Mouse (Mus musculus): ENCODE data around the gene Gm16253. TPM values are rescaled to one million over a fixed set of nuclear protein-coding genes. Genes with fewer than 3 reads are reported as not detected.
A peak's percentile ranks its signal among the peaks of the same experiment; 100 is the strongest.
"Not testable (repeated sequence)": the region's sequence is repeated elsewhere in the genome, so short reads cannot be mapped to it uniquely, and the experiment has no call there.

Gene Gm16253
- polyA plus RNA-seq, 2 experiments = 0.19 to 0.37 TPM

GRCm38 (mm10) chr3:96602704-96603084, 25.9 kb downstream of the Gm16253 start:
- H3K36me3 ChIP-seq (ENCODE audit: control insufficient read depth, insufficient read depth, low read length) = peaks cover 9% of the 10 kb centered on the region
- H3K9me3 ChIP-seq (ENCODE audit: control insufficient read depth, low read length) = no peaks in the 10 kb centered on the region
- H3K4me3 ChIP-seq (replicated peaks; ENCODE audit: low read length) = peak overlapping the region; percentile 74
- peak overlapping the region; percentile 91 for H3K27ac ChIP-seq (replicated peaks; ENCODE audit: low read depth, low read length)
- no peak for TF ChIP-seq POLR2A (IDR thresholded peaks at IDR 0.05; ENCODE audit: borderline replicate concordance, extremely low read depth, insufficient read depth, insufficient read length)
- peak overlapping the region; percentile 86 for H3K9ac ChIP-seq (ENCODE audit: low read depth, low read length, severe bottlenecking)
- peak overlapping the region; percentile 63 for H3K4me2 ChIP-seq (replicated peaks; ENCODE audit: low read depth, low read length, severe bottlenecking)
- DNase-seq (ENCODE audit: low spot score) = no peak
- H3K4me1 ChIP-seq (ENCODE audit: control insufficient read depth, insufficient read depth, low read length) = peaks cover 36% of the 10 kb centered on the region
- 40% methylated on average over 5 of the region's 5 CpGs for WGBS
- H3K27me3 ChIP-seq (ENCODE audit: control insufficient read depth, insufficient read depth, low read length) = no peaks in the 10 kb centered on the region
- ATAC-seq (ENCODE audit: low FRiP score, low read depth) = no peak

- no peaks in the 10 kb centered on the region for H3K27me3 ChIP-seq (ENCODE audit: control insufficient read depth, insufficient read depth, low read length)
- DNase-seq (ENCODE audit: low spot score) (peak; percentile 57), ATAC-seq (ENCODE audit: low FRiP score, low read depth) (no peak)
- peaks cover 13% of the 10 kb centered on the region for H3K36me3 ChIP-seq (ENCODE audit: control insufficient read depth, insufficient read depth, low read length)
- peaks cover 36% of the 10 kb centered on the region for H3K4me1 ChIP-seq (ENCODE audit: control insufficient read depth, insufficient read depth, low read length)
- H3K9ac ChIP-seq (ENCODE audit: low read depth, low read length, severe bottlenecking) = peak overlapping the region; percentile 86; the same call in 1 of the 2 replicates
- WGBS = 45% methylated on average over 5 of the region's 5 CpGs
- no peaks in the 10 kb centered on the region for H3K9me3 ChIP-seq (ENCODE audit: control insufficient read depth, low read length)
- H3K27ac ChIP-seq (replicated peaks; ENCODE audit: low read depth, low read length) = peak overlapping the region; percentile 91; the same call in 1 of the 2 replicates
- no peak for TF ChIP-seq POLR2A (IDR thresholded peaks at IDR 0.05; ENCODE audit: borderline replicate concordance, extremely low read depth, insufficient read depth, insufficient read length)
- peak overlapping the region; percentile 74 for H3K4me3 ChIP-seq (replicated peaks; ENCODE audit: low read length)
- H3K4me2 ChIP-seq (replicated peaks; ENCODE audit: low read depth, low read length, severe bottlenecking) = peak overlapping the region; percentile 63
Observed at GRCm38 (mm10) chr3:96603311-96603710, 26.5 kb downstream of the Gm16253 start.

GRCm38 (mm10) chr3:96606007-96606406, 29.2 kb downstream of the Gm16253 start:
- H3K9ac ChIP-seq (ENCODE audit: low read depth, low read length, severe bottlenecking); DNase-seq (ENCODE audit: low spot score); H3K27ac ChIP-seq (replicated peaks; ENCODE audit: low read depth, low read length); ATAC-seq (ENCODE audit: low FRiP score, low read depth); H3K9me3 ChIP-seq (ENCODE audit: control insufficient read depth, low read length); H3K4me3 ChIP-seq (replicated peaks; ENCODE audit: low read length); H3K4me2 ChIP-seq (replicated peaks; ENCODE audit: low read depth, low read length, severe bottlenecking); H3K27me3 ChIP-seq (ENCODE audit: control insufficient read depth, insufficient read depth, low read length): not testable (repeated sequence)
- H3K4me1 ChIP-seq (ENCODE audit: control insufficient read depth, insufficient read depth, low read length) = peaks cover 27% of the 10 kb centered on the region
- 82% methylated on average over 3 of the region's 4 CpGs for WGBS
- peaks cover 17% of the 10 kb centered on the region for H3K36me3 ChIP-seq (ENCODE audit: control insufficient read depth, insufficient read depth, low read length)

- Histone ChIP-seq H3K36me3 (ENCODE audit: control insufficient read depth, insufficient read depth, low read length) (peaks cover 23% of the 10 kb centered on the region), H3K9me3 (ENCODE audit: control insufficient read depth, low read length) (no peaks in the 10 kb centered on the region), H3K9ac (ENCODE audit: low read depth, low read length, severe bottlenecking) (no peak overlapping the region), H3K4me1 (ENCODE audit: control insufficient read depth, insufficient read depth, low read length) (peaks cover 27% of the 10 kb centered on the region), H3K27me3 (ENCODE audit: control insufficient read depth, insufficient read depth, low read length) (no peaks in the 10 kb centered on the region), H3K27ac (replicated peaks; ENCODE audit: low read depth, low read length) (no peak overlapping the region), H3K4me2 (replicated peaks; ENCODE audit: low read depth, low read length, severe bottlenecking) (no peak overlapping the region), H3K4me3 (replicated peaks; ENCODE audit: low read length) (no peak overlapping the region)
- WGBS = 91% methylated on average over 4 of the region's 4 CpGs
- no peak for ATAC-seq (ENCODE audit: low FRiP score, low read depth)
- no peak for TF ChIP-seq POLR2A (IDR thresholded peaks at IDR 0.05; ENCODE audit: borderline replicate concordance, extremely low read depth, insufficient read depth, insufficient read length)
- DNase-seq (ENCODE audit: low spot score) = no peak
Observed at GRCm38 (mm10) chr3:96606618-96607017, 29.8 kb downstream of the Gm16253 start.

GRCm38 (mm10) chr3:96617941-96618340, 41.2 kb downstream of the Gm16253 start:
- no peak overlapping the region for H3K4me2 ChIP-seq (replicated peaks; ENCODE audit: low read depth, low read length, severe bottlenecking)
- no peak for DNase-seq (ENCODE audit: low spot score)
- no peak overlapping the region for H3K4me3 ChIP-seq (replicated peaks; ENCODE audit: low read length)
- no peak for ATAC-seq (ENCODE audit: low FRiP score, low read depth)
- H3K9me3 ChIP-seq (ENCODE audit: control insufficient read depth, low read length) = no peaks in the 10 kb centered on the region
- TF ChIP-seq POLR2A (IDR thresholded peaks at IDR 0.05; ENCODE audit: borderline replicate concordance, extremely low read depth, insufficient read depth, insufficient read length) = no peak
- H3K9ac ChIP-seq (ENCODE audit: low read depth, low read length, severe bottlenecking) = no peak overlapping the region
- no peaks in the 10 kb centered on the region for H3K4me1 ChIP-seq (ENCODE audit: control insufficient read depth, insufficient read depth, low read length)
- peaks cover 78% of the 10 kb centered on the region for H3K36me3 ChIP-seq (ENCODE audit: control insufficient read depth, insufficient read depth, low read length)
- no peaks in the 10 kb centered on the region for H3K27me3 ChIP-seq (ENCODE audit: control insufficient read depth, insufficient read depth, low read length)
- no peak overlapping the region for H3K27ac ChIP-seq (replicated peaks; ENCODE audit: low read depth, low read length)
- WGBS = 70% methylated on average over 3 of the region's 3 CpGs

- no peak overlapping the region for H3K27ac ChIP-seq (replicated peaks; ENCODE audit: low read depth, low read length)
- no peaks in the 10 kb centered on the region for H3K27me3 ChIP-seq (ENCODE audit: control insufficient read depth, insufficient read depth, low read length)
- no peak overlapping the region for H3K4me2 ChIP-seq (replicated peaks; ENCODE audit: low read depth, low read length, severe bottlenecking)
- no peak for TF ChIP-seq POLR2A (IDR thresholded peaks at IDR 0.05; ENCODE audit: borderline replicate concordance, extremely low read depth, insufficient read depth, insufficient read length)
- WGBS = 95% methylated on average over 4 of the region's 4 CpGs
- no peaks in the 10 kb centered on the region for H3K9me3 ChIP-seq (ENCODE audit: control insufficient read depth, low read length)
- H3K9ac ChIP-seq (ENCODE audit: low read depth, low read length, severe bottlenecking) = no peak overlapping the region
- no peaks in the 10 kb centered on the region for H3K4me1 ChIP-seq (ENCODE audit: control insufficient read depth, insufficient read depth, low read length)
- no peak overlapping the region for H3K4me3 ChIP-seq (replicated peaks; ENCODE audit: low read length)
- ATAC-seq (ENCODE audit: low FRiP score, low read depth) = no peak
- peaks cover 64% of the 10 kb centered on the region for H3K36me3 ChIP-seq (ENCODE audit: control insufficient read depth, insufficient read depth, low read length)
- DNase-seq (ENCODE audit: low spot score) = no peak
Observed at GRCm38 (mm10) chr3:96623201-96623600, 46.4 kb downstream of the Gm16253 start.
